Mouse (Mus musculus) gastrocnemius, postnatal 14 days (tissue): ENCODE data around the gene Dhrs7c. TPM values are rescaled to one million over a fixed set of nuclear protein-coding genes. Genes with fewer than 3 reads are reported as not detected.
A peak's percentile ranks its signal among the peaks of the same experiment; 100 is the strongest.

ENCODE experiments used
- DNase-seq: peaks from one replicate; pipeline ENCODE4 v3.0.0; 2021; ENCODE audit warnings: mixed read lengths
- intact Hi-C: fragments of 180-260 bp; cut with DNase I; formaldehyde crosslinking; loops from one replicate; pipeline ENCODE4 v1.15.1; 2025; ENCODE audit warnings: low total_unique reads
- long read RNA-seq, 2 experiments: library from polyadenylated mRNA; stranded (forward); transcript quantifications; one replicate each; pipeline ENCODE4 v2.0.0; 2021
- total RNA-seq, 2 experiments: library from RNA; stranded (reverse); gene quantifications; 2 replicates each; pipeline ENCODE4 v1.2.3; 2021

Dhrs7c gene
- total RNA-seq = 100 to 1,000 TPM; 348 to 381 TPM
- long read RNA-seq, experiment 1, transcript Dhrs7c-205 (7 exons, 1,108 nt) = major isoform, 57 of 108 reads
- long read RNA-seq, experiment 1, transcript Dhrs7c-204 (3 exons, 342 nt) = minor isoform, 12 of 108 reads
- long read RNA-seq, experiment 1, partial matches to known transcripts = 26 of 108 reads
- long read RNA-seq, experiment 1, other reads (novel, unspliced or antisense) = 12 of 108 reads
- long read RNA-seq, experiment 2, transcript Dhrs7c-204 (3 exons, 342 nt) = minor isoform, 8 of 94 reads
- long read RNA-seq, experiment 2, transcript Dhrs7c-205 (7 exons, 1,108 nt) = major isoform, 41 of 94 reads
- long read RNA-seq, experiment 2, partial matches to known transcripts = 34 of 94 reads
- long read RNA-seq, experiment 2, other reads (novel, unspliced or antisense) = 10 of 94 reads

- intact Hi-C loops = no loop called here
- peak; percentile 69 for DNase-seq
Observed at GRCm38 (mm10) chr11:67797931-67798330, at the start of gene Dhrs7c. Gene Dhrs7c, plus strand, starts transcription at chr11:67798187.

GRCm38 (mm10) chr11:67756287-67756686 lies 41.7 kb upstream of the Dhrs7c start:
- intact Hi-C loops = loop anchor here (5.0 kb wide), 1 partner anchor 56 kb away; no protein-coding TSS in a partner anchor
- DNase-seq = no peak

- DNase-seq = peak; percentile 9
- intact Hi-C loops = loop anchor here (5.0 kb wide), 1 partner anchor 55 kb away; no protein-coding TSS in a partner anchor
Observed at GRCm38 (mm10) chr11:67757373-67758167, 40.4 kb upstream of the Dhrs7c start.

- intact Hi-C loops = no loop called here
- DNase-seq = no peak
Observed at GRCm38 (mm10) chr11:67771053-67771452, 26.9 kb upstream of the Dhrs7c start, which contains the start of gene Glp2r. Gene Glp2r, minus strand, starts transcription at chr11:67771153.

- no peak for DNase-seq
- intact Hi-C loops = no loop called here
Observed at GRCm38 (mm10) chr11:67771691-67772090, 26.3 kb upstream of the Dhrs7c start.

- peak; percentile 16 for DNase-seq
- intact Hi-C loops = no loop called here
Observed at GRCm38 (mm10) chr11:67772577-67772976, 25.4 kb upstream of the Dhrs7c start.

- intact Hi-C loops = no loop called here
- no peak for DNase-seq
Observed at GRCm38 (mm10) chr11:67774379-67774778, 23.6 kb upstream of the Dhrs7c start, which contains the start of gene Gsg1l2. Gene Gsg1l2, plus strand, starts transcription at chr11:67774608.

- DNase-seq = no peak
- intact Hi-C loops = no loop called here
Observed at GRCm38 (mm10) chr11:67790182-67790581, 7.8 kb upstream of the Dhrs7c start.

- no peak for DNase-seq
- intact Hi-C loops = no loop called here
Observed at GRCm38 (mm10) chr11:67800130-67800723, 2.2 kb downstream of the Dhrs7c start.

- intact Hi-C loops = no loop called here
- DNase-seq = no peak
Observed at GRCm38 (mm10) chr11:67801169-67801568, 3.2 kb downstream of the Dhrs7c start.

- DNase-seq = no peak
- intact Hi-C loops = no loop called here
Observed at GRCm38 (mm10) chr11:67805538-67805937, 7.6 kb downstream of the Dhrs7c start.

GRCm38 (mm10) chr11:67806832-67807597 lies 9.0 kb downstream of the Dhrs7c start:
- intact Hi-C loops = no loop called here

GRCm38 (mm10) chr11:67808051-67808450 lies 10.1 kb downstream of the Dhrs7c start:
- intact Hi-C loops = no loop called here
- no peak for DNase-seq

More at GRCm38 (mm10) chr11:67806832-67807597, 9.0 kb downstream of the Dhrs7c start:
- no peak for DNase-seq

- no peak for DNase-seq
- intact Hi-C loops = loop anchor here (5.0 kb wide), 1 partner anchor 54 kb away; no protein-coding TSS in a partner anchor
Observed at GRCm38 (mm10) chr11:67811535-67811934, 13.5 kb downstream of the Dhrs7c start.

- DNase-seq = no peak
- intact Hi-C loops = no loop called here
Observed at GRCm38 (mm10) chr11:67819604-67820003, 21.6 kb downstream of the Dhrs7c start.

GRCm38 (mm10) chr11:67820221-67820620 lies 22.2 kb downstream of the Dhrs7c start:
- DNase-seq = peak; percentile 41
- intact Hi-C loops = no loop called here

- intact Hi-C loops = no loop called here
Observed at GRCm38 (mm10) chr11:67821560-67821959, 23.6 kb downstream of the Dhrs7c start.

GRCm38 (mm10) chr11:67828360-67829059 lies 30.5 kb downstream of the Dhrs7c start:
- intact Hi-C loops = no loop called here
- DNase-seq = no peak

More at GRCm38 (mm10) chr11:67821560-67821959, 23.6 kb downstream of the Dhrs7c start:
- no peak for DNase-seq
